Mouse (Mus musculus): ENCODE results near the gene Asf1b. TPM values are rescaled to one million over a fixed set of nuclear protein-coding genes. Genes with fewer than 3 reads are reported as not detected.

Gene Asf1b
- polyA plus RNA-seq, 1 experiment = 3.6 TPM

- no peak overlapping the region for H3K4me3 ChIP-seq (ENCODE audit: insufficient read depth, low read depth, low read length)
- WGBS = 87% methylated on average over 2 of the region's 2 CpGs
- TF ChIP-seq POLR2A (IDR thresholded peaks at IDR 0.05; ENCODE audit: low read depth, low read length) (no peak), CTCF (conservative IDR thresholded peaks at IDR 0.05; ENCODE audit: insufficient read depth, insufficient read length, low read depth, low read length) (no peak)
- DNase-seq = no peak
- no peaks in the 10 kb centered on the region for H3K27me3 ChIP-seq (replicated peaks; ENCODE audit: control insufficient read depth, insufficient read depth, low read length)
- no peaks in the 10 kb centered on the region; the same call in 1 of the 2 replicates for H3K36me3 ChIP-seq (ENCODE audit: control insufficient read depth, insufficient read depth, low read length)
- no peak overlapping the region for H3K27ac ChIP-seq (ENCODE audit: insufficient read depth, low read depth, low read length)
- H3K4me1 ChIP-seq (ENCODE audit: control insufficient read depth, insufficient read depth, low read length) = no peaks in the 10 kb centered on the region
These were observed 20.3 kb upstream of the Asf1b start for GRCm38 (mm10) chr8:83934994-83935393.

GRCm38 (mm10) chr8:83935435-83935834 is 19.9 kb upstream of the Asf1b start:
- WGBS = 93% methylated on average over 8 of the region's 8 CpGs
- Histone ChIP-seq H3K36me3 (ENCODE audit: control insufficient read depth, insufficient read depth, low read length) (no peaks in the 10 kb centered on the region; the same call in 1 of the 2 replicates), H3K4me3 (ENCODE audit: insufficient read depth, low read depth, low read length) (no peak overlapping the region), H3K27me3 (replicated peaks; ENCODE audit: control insufficient read depth, insufficient read depth, low read length) (no peaks in the 10 kb centered on the region), H3K27ac (ENCODE audit: insufficient read depth, low read depth, low read length) (no peak overlapping the region), H3K4me1 (ENCODE audit: control insufficient read depth, insufficient read depth, low read length) (no peaks in the 10 kb centered on the region)
- TF ChIP-seq CTCF (conservative IDR thresholded peaks at IDR 0.05; ENCODE audit: insufficient read depth, insufficient read length, low read depth, low read length) (no peak), POLR2A (IDR thresholded peaks at IDR 0.05; ENCODE audit: low read depth, low read length) (no peak)
- DNase-seq = no peak

GRCm38 (mm10) chr8:83937645-83938044 is 17.7 kb upstream of the Asf1b start:
- no peak overlapping the region for H3K4me3 ChIP-seq (ENCODE audit: insufficient read depth, low read depth, low read length)
- H3K36me3 ChIP-seq (ENCODE audit: control insufficient read depth, insufficient read depth, low read length) = no peaks in the 10 kb centered on the region; the same call in 1 of the 2 replicates
- no peak for TF ChIP-seq POLR2A (IDR thresholded peaks at IDR 0.05; ENCODE audit: low read depth, low read length)
- no peak for TF ChIP-seq CTCF (conservative IDR thresholded peaks at IDR 0.05; ENCODE audit: insufficient read depth, insufficient read length, low read depth, low read length)
- H3K4me1 ChIP-seq (ENCODE audit: control insufficient read depth, insufficient read depth, low read length) = no peaks in the 10 kb centered on the region
- no peaks in the 10 kb centered on the region for H3K27me3 ChIP-seq (replicated peaks; ENCODE audit: control insufficient read depth, insufficient read depth, low read length)
- no peak for DNase-seq
- 91% methylated on average over 7 of the region's 7 CpGs for WGBS
- H3K27ac ChIP-seq (ENCODE audit: insufficient read depth, low read depth, low read length) = no peak overlapping the region

- Histone ChIP-seq H3K4me3 (ENCODE audit: insufficient read depth, low read depth, low read length) (no peak overlapping the region), H3K27ac (ENCODE audit: insufficient read depth, low read depth, low read length) (no peak overlapping the region), H3K36me3 (ENCODE audit: control insufficient read depth, insufficient read depth, low read length) (no peaks in the 10 kb centered on the region; the same call in 1 of the 2 replicates), H3K4me1 (ENCODE audit: control insufficient read depth, insufficient read depth, low read length) (no peaks in the 10 kb centered on the region), H3K27me3 (replicated peaks; ENCODE audit: control insufficient read depth, insufficient read depth, low read length) (no peaks in the 10 kb centered on the region)
- no peak for TF ChIP-seq CTCF (conservative IDR thresholded peaks at IDR 0.05; ENCODE audit: insufficient read depth, insufficient read length, low read depth, low read length)
- no peak for TF ChIP-seq POLR2A (IDR thresholded peaks at IDR 0.05; ENCODE audit: low read depth, low read length)
- DNase-seq = no peak
- 89% methylated on average over 15 of the region's 15 CpGs for WGBS
These were observed 17.0 kb upstream of the Asf1b start for GRCm38 (mm10) chr8:83938330-83938729.

GRCm38 (mm10) chr8:83941066-83941677 is 14.1 kb upstream of the Asf1b start:
- Histone ChIP-seq H3K36me3 (ENCODE audit: control insufficient read depth, insufficient read depth, low read length) (no peaks in the 10 kb centered on the region), H3K4me1 (ENCODE audit: control insufficient read depth, insufficient read depth, low read length) (no peaks in the 10 kb centered on the region), H3K27me3 (replicated peaks; ENCODE audit: control insufficient read depth, insufficient read depth, low read length) (no peaks in the 10 kb centered on the region), H3K27ac (ENCODE audit: insufficient read depth, low read depth, low read length) (no peak overlapping the region), H3K4me3 (ENCODE audit: insufficient read depth, low read depth, low read length) (no peak overlapping the region)
- DNase-seq = no peak
- 81% methylated on average over 6 of the region's 6 CpGs for WGBS
- no peak for TF ChIP-seq CTCF (conservative IDR thresholded peaks at IDR 0.05; ENCODE audit: insufficient read depth, insufficient read length, low read depth, low read length)
- no peak for TF ChIP-seq POLR2A (IDR thresholded peaks at IDR 0.05; ENCODE audit: low read depth, low read length)

- H3K4me3 ChIP-seq (ENCODE audit: insufficient read depth, low read depth, low read length) = no peak overlapping the region
- no peaks in the 10 kb centered on the region for H3K27me3 ChIP-seq (replicated peaks; ENCODE audit: control insufficient read depth, insufficient read depth, low read length)
- H3K4me1 ChIP-seq (ENCODE audit: control insufficient read depth, insufficient read depth, low read length) = no peaks in the 10 kb centered on the region
- no peaks in the 10 kb centered on the region for H3K36me3 ChIP-seq (ENCODE audit: control insufficient read depth, insufficient read depth, low read length)
- no peak for DNase-seq
- TF ChIP-seq POLR2A (IDR thresholded peaks at IDR 0.05; ENCODE audit: low read depth, low read length) = no peak
- no peak for TF ChIP-seq CTCF (conservative IDR thresholded peaks at IDR 0.05; ENCODE audit: insufficient read depth, insufficient read length, low read depth, low read length)
- 86% methylated on average over 1 of the region's 1 CpGs for WGBS
- H3K27ac ChIP-seq (ENCODE audit: insufficient read depth, low read depth, low read length) = no peak overlapping the region
These were observed 12.9 kb upstream of the Asf1b start for GRCm38 (mm10) chr8:83942446-83942845.

- Histone ChIP-seq H3K36me3 (ENCODE audit: control insufficient read depth, insufficient read depth, low read length) (no peaks in the 10 kb centered on the region), H3K27me3 (replicated peaks; ENCODE audit: control insufficient read depth, insufficient read depth, low read length) (no peaks in the 10 kb centered on the region), H3K4me1 (ENCODE audit: control insufficient read depth, insufficient read depth, low read length) (no peaks in the 10 kb centered on the region), H3K27ac (ENCODE audit: insufficient read depth, low read depth, low read length) (no peak overlapping the region), H3K4me3 (ENCODE audit: insufficient read depth, low read depth, low read length) (no peak overlapping the region)
- 77% methylated on average over 3 of the region's 3 CpGs for WGBS
- no peak for DNase-seq
- TF ChIP-seq POLR2A (IDR thresholded peaks at IDR 0.05; ENCODE audit: low read depth, low read length) = no peak
- no peak for TF ChIP-seq CTCF (conservative IDR thresholded peaks at IDR 0.05; ENCODE audit: insufficient read depth, insufficient read length, low read depth, low read length)
These were observed 9.8 kb upstream of the Asf1b start for GRCm38 (mm10) chr8:83945540-83945939.

Data from kidney, adult 2 months (tissue).